Mouse (Mus musculus): Measurements from ENCODE around the gene Kpna2. TPM values are rescaled to one million over a fixed set of nuclear protein-coding genes. Genes with fewer than 3 reads are reported as not detected.
"Not testable (repeated sequence)": the region's sequence is repeated elsewhere in the genome, so short reads cannot be mapped to it uniquely, and the experiment has no call there.

Kpna2 gene
- polyA plus RNA-seq, 1 experiment from 2014 or later = 547 TPM

DNA sequence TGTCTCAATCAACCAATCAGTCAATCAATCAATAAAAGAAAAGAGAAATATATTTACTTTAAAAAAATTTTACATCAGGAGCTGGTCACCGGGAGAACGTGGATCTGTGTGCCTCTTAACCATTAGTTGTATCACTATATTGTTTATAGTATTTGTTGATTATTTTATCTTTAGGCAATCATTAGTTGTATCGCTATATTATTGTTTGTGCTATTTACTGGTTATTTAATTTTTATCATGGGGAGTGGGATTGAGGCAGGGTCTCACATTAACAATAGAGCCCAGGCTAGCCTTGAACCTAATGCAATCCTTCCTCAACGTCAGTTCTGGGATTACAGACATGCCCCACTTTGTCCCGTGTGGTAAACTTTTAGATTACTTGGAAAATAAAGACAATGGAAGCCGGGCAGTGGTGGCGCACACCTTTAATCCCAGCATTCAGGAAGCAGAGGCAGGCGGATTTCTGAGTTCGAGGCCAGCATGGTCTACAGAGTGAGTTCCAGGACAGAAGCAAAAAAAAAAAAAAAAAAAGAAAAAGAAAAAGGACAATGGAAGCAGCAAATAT, 690 bp upstream of the Kpna2 start:
- no peaks in the 10 kb centered on the region for H3K27me3 ChIP-seq
- 78% methylated on average over 9 of the region's 9 CpGs for WGBS
- H3K4me2 ChIP-seq = peak overlapping the region; percentile 58
- H3K36me3 ChIP-seq = peaks cover 20% of the 10 kb centered on the region
- peak overlapping the region; percentile 61 for H3K27ac ChIP-seq
- no peaks in the 10 kb centered on the region for H3K9me3 ChIP-seq
- ATAC-seq (ENCODE audit: borderline replicate concordance, extremely low read depth, low FRiP score, low TSS enrichment) = no peak
- peaks cover 21% of the 10 kb centered on the region for H3K4me1 ChIP-seq
- peak overlapping the region; percentile 39; the same call in 1 of the 2 replicates for H3K9ac ChIP-seq
- peak overlapping the region; percentile 99 for H3K4me3 ChIP-seq

DNA sequence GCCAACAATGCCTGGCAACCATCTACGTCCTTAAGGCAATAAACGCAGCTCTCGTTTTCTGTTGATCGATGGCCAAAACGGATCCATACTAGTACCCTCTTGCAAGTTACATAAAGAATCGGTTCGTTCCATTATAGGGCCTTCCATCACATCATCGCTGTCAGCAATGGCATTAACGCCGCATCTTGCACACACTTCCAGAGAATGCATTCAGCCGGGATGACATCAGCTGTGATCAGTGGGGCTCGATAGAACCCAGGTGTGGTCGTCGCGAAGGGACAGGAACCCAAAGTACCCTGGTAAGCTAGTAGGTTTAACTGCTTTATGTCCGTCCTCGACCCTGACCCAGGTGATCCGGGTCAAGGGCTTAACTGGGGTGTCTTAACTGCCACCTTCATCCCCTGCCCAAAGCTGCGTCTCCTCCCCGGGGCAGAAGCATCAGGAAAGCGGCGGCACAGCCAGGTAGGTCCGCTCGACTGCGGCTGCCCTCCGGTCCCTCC, 640 bp downstream of the Kpna2 start:
- peak overlapping the region; percentile 95 for H3K27ac ChIP-seq
- H3K27me3 ChIP-seq = no peaks in the 10 kb centered on the region
- peak overlapping the region; percentile 85 for H3K9ac ChIP-seq
- peaks cover 32% of the 10 kb centered on the region for H3K36me3 ChIP-seq
- peak overlapping the region; percentile 58 for H3K4me2 ChIP-seq
- no peaks in the 10 kb centered on the region for H3K9me3 ChIP-seq
- peak overlapping the region; percentile 99 for H3K4me3 ChIP-seq
- H3K4me1 ChIP-seq = peaks cover 33% of the 10 kb centered on the region
- WGBS = 0% methylated on average over 26 of the region's 26 CpGs
- ATAC-seq (ENCODE audit: borderline replicate concordance, extremely low read depth, low FRiP score, low TSS enrichment) = peak; percentile 11; the same call in 1 of the 2 replicates

DNA sequence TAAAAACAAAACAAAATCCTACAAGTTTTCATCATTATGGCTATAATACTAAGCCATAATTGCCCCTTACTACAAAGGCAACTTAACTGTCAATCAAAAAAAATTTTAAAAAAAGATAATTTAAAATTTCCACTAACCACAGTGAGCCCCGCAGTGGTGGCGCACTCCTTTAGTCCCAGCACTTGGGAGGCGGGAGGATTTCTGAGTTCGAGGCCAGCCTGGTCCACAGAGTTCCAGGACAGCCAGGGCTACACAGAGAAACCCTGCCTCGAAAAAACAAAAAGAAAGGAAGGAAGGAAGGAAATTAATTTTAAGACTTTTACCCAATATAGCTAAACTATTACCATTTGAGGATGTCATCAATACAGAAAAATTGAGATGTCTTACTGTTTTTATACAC, 1.4 kb downstream of the Kpna2 start:
- peaks cover 38% of the 10 kb centered on the region for H3K36me3 ChIP-seq
- H3K9me3 ChIP-seq = no peaks in the 10 kb centered on the region
- peak overlapping the region; percentile 58 for H3K4me2 ChIP-seq
- no peak overlapping the region for H3K27ac ChIP-seq
- WGBS = 9% methylated on average over 5 of the region's 5 CpGs
- peak overlapping the region; percentile 85 for H3K9ac ChIP-seq
- H3K4me3 ChIP-seq = peak overlapping the region; percentile 99
- ATAC-seq (ENCODE audit: borderline replicate concordance, extremely low read depth, low FRiP score, low TSS enrichment) = no peak
- H3K4me1 ChIP-seq = peaks cover 33% of the 10 kb centered on the region
- H3K27me3 ChIP-seq = no peaks in the 10 kb centered on the region

DNA sequence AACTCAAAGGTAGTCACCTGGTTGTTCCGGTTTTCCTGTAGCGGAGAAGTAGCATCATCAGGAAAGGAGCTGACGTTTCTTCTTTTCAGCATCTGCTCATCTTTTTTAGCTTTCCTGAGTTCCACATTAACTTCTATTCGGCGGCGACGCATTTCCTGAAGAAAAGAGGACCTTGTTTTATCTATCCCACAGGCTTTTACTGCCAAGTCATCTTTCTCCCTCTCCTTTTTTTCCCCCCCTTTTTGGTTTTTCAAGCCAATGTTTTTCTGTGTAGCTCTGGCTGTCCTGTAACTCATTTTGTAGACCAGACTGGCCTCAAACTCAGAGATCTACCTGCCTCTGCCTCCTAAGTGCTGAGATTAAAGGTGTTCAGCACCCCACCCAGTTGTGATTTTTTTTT, 2.8 kb downstream of the Kpna2 start:
- Histone ChIP-seq H3K4me1 (peaks cover 33% of the 10 kb centered on the region), H3K36me3 (peaks cover 44% of the 10 kb centered on the region), H3K4me3 (peak overlapping the region; percentile 99; the same call in 1 of the 2 replicates), H3K4me2 (peak overlapping the region; percentile 58)
- 88% methylated on average over 7 of the region's 7 CpGs for WGBS
- H3K27ac ChIP-seq; ATAC-seq (ENCODE audit: borderline replicate concordance, extremely low read depth, low FRiP score, low TSS enrichment); H3K9ac ChIP-seq; H3K9me3 ChIP-seq; H3K27me3 ChIP-seq: not testable (repeated sequence)

DNA sequence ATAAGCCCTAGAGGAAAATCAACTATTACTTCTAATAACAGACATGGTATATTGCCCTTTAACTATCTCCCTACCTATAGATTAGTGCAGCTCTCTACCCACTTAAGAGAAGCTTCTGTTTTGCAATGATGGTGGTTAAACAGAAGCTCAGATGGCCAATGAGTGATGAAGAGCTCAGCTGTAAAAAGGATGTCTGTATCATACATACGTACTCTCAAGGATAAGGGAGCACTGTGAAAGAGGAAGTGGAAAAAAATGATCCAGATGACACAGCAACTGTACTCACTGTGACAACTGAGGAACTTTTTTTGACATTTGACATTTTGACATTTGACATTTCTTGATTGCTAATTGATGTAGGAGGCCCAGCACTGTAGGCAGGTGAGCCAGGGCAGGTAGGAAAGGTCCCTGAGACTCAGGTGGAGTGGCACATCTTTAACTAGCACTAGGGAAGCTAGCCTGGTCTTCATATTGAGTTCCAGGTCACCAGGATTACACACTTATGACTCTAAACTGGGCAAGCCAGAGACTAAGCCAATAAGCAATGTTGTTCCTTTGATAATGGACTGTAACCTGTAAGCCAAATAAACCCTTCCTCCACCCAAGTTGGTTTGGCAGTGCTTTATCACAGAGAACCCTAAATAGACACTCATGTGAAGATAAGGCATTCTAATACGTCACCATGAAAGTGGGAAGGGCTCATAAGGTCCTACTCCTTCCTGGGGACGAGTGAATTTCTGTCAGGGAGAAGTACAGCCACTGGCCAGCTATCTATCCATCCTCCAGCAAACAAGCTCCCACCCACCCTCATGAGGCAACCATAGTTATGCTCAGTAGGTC, 4.9 kb downstream of the Kpna2 start:
- Histone ChIP-seq H3K9me3 (no peaks in the 10 kb centered on the region), H3K9ac (no peak overlapping the region), H3K4me2 (no peak overlapping the region), H3K27ac (no peak overlapping the region), H3K27me3 (no peaks in the 10 kb centered on the region), H3K4me1 (peaks cover 33% of the 10 kb centered on the region), H3K4me3 (no peak overlapping the region), H3K36me3 (peaks cover 61% of the 10 kb centered on the region)
- WGBS = 46% methylated on average over 3 of the region's 3 CpGs
- ATAC-seq (ENCODE audit: borderline replicate concordance, extremely low read depth, low FRiP score, low TSS enrichment) = no peak

DNA sequence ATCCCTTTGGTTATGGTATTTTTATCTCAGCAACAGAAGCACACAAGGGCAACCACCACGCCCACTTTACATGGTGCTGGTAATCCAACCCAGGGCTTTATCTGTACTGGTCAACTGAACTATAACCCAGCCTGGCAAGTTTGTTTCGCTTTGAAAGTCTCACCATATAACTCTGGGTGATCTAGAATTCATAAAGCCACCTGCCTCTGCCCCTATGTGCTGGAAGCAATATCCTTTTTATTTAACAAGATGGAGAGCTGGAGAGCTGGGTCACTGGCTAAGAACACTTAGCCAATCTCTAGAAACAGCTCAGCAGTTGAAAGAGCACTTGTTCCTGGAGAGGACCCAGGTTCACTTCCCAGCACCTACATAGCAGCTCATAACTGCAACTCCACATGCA, 12.0 kb downstream of the Kpna2 start:
- peaks cover 50% of the 10 kb centered on the region for H3K36me3 ChIP-seq
- WGBS = 87% methylated on average over 2 of the region's 2 CpGs
- no peak overlapping the region for H3K4me2 ChIP-seq
- H3K4me1 ChIP-seq = peaks cover 16% of the 10 kb centered on the region
- H3K27ac ChIP-seq = no peak overlapping the region; the same call in 1 of the 2 replicates
- no peaks in the 10 kb centered on the region for H3K9me3 ChIP-seq
- H3K4me3 ChIP-seq = no peak overlapping the region
- no peak overlapping the region for H3K9ac ChIP-seq
- ATAC-seq (ENCODE audit: borderline replicate concordance, extremely low read depth, low FRiP score, low TSS enrichment) = no peak
- no peaks in the 10 kb centered on the region for H3K27me3 ChIP-seq

DNA sequence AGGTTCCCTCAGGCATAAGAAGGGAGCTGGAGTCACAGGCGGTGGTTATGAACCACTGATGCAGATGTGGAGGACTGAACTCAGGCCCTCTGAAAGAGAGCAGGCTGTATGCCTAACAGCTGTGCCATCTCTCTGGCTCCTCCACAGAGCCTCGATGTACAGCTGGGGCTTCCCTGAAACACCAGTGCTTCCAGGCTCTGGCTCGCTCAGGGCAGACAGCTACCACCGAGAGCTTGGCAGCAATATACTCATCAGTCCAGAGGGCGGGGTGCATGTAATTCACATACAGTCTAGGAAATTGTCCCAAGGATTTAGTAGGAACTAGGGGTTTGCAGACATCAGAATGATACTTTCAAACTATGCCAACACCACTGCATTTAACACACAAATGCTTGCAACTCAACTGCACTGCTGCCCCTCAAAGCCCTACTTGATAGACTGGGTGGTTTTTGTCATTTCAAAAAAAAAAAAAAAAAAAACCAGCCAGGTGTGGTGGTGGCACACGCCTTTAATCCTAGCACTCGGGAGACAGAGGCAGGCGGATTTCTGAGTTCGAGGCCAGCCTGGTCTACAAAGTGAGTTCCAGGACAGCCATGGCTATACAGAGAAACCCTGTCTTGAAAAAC, 13.2 kb downstream of the Kpna2 start:
- peak overlapping the region; percentile 61 for H3K27ac ChIP-seq
- peaks cover 20% of the 10 kb centered on the region for H3K4me1 ChIP-seq
- H3K36me3 ChIP-seq = peaks cover 44% of the 10 kb centered on the region
- WGBS = 68% methylated on average over 9 of the region's 9 CpGs
- not testable (repeated sequence) for H3K27me3 ChIP-seq, H3K9me3 ChIP-seq, H3K4me2 ChIP-seq, H3K4me3 ChIP-seq, H3K9ac ChIP-seq
- ATAC-seq (ENCODE audit: borderline replicate concordance, extremely low read depth, low FRiP score, low TSS enrichment) = peak; percentile 86

DNA sequence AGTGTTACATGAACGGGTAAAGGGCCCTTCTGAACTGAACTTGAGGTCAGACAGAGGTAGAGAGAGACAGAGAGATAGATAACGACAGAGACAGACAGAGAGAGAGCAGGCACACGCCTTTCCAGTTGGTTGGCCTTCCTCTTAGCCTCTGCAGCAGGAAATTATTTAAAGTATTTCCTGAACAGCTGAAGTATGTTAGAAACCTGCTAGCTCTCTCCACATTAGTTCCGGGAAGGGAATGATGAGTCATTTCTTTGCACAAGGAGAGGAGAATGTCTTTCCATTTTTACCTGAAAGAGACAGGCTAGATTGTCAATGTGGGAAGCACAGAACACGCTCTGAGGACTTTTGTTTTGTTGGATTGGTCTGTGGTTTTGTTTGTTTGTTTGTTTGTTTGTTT, 17.0 kb downstream of the Kpna2 start:
- H3K27me3 ChIP-seq = no peaks in the 10 kb centered on the region
- no peak overlapping the region for H3K27ac ChIP-seq
- ATAC-seq (ENCODE audit: borderline replicate concordance, extremely low read depth, low FRiP score, low TSS enrichment) = no peak
- no peak overlapping the region for H3K4me3 ChIP-seq
- no peak overlapping the region for H3K4me2 ChIP-seq
- H3K36me3 ChIP-seq = peaks cover 13% of the 10 kb centered on the region
- 19% methylated on average over 5 of the region's 5 CpGs for WGBS
- peaks cover 20% of the 10 kb centered on the region for H3K4me1 ChIP-seq
- no peaks in the 10 kb centered on the region for H3K9me3 ChIP-seq
- H3K9ac ChIP-seq = no peak overlapping the region

DNA sequence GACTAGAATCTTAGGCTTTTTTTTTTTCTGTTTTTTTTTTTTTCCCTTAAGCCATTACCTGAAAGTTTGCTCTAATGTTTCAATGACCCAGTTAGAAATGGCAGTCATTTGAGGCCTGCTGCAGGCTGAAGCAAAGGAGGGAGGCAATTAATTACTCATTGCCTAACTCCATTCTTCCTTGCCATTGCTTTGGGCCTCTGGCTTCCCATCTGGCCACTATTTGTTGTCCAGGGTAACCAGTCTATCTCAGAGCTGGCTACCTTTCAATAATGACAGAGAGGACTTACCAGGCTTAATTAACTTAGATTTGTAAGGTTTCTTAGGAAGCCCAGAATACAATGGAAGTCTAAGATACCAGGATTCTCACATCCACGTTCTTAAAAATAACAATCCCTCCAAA, 17.6 kb downstream of the Kpna2 start:
- no peaks in the 10 kb centered on the region for H3K27me3 ChIP-seq
- WGBS = 45% methylated on average over 1 of the region's 1 CpGs

DNA sequence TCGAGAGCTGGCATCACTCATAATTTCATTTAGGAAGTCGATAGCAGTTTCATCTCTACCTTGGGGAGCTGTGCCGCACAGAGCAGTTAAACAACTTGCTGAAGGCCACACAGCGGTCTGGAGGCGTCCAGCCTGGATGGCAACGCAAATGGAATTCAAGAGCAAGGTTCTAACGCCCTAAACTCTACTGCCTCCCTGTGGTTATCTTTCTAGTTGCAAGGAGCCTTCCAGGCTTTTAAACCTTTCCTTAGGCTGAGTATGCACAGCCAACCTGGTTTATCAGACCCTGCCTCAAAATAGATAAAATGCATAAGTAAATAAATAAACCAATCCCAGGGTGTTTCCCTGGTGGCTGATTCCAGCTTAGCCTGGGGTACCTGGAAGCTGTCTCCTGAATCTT, 18.9 kb downstream of the Kpna2 start:
- Histone ChIP-seq H3K4me1 (peaks cover 30% of the 10 kb centered on the region), H3K27me3 (no peaks in the 10 kb centered on the region), H3K4me2 (no peak overlapping the region), H3K9me3 (no peaks in the 10 kb centered on the region), H3K4me3 (no peak overlapping the region), H3K36me3 (peaks cover 4% of the 10 kb centered on the region; the same call in 1 of the 2 replicates), H3K27ac (no peak overlapping the region), H3K9ac (no peak overlapping the region)
- 21% methylated on average over 7 of the region's 7 CpGs for WGBS
- ATAC-seq (ENCODE audit: borderline replicate concordance, extremely low read depth, low FRiP score, low TSS enrichment) = no peak

More for the DNA sequence above, 17.6 kb downstream of the Kpna2 start:
- H3K9me3 ChIP-seq = no peaks in the 10 kb centered on the region
- no peak overlapping the region for H3K4me3 ChIP-seq
- H3K4me1 ChIP-seq = peaks cover 22% of the 10 kb centered on the region
- H3K36me3 ChIP-seq = peaks cover 7% of the 10 kb centered on the region; the same call in 1 of the 2 replicates
- no peak for ATAC-seq (ENCODE audit: borderline replicate concordance, extremely low read depth, low FRiP score, low TSS enrichment)
- H3K9ac ChIP-seq = no peak overlapping the region
- H3K4me2 ChIP-seq = no peak overlapping the region
- no peak overlapping the region for H3K27ac ChIP-seq

DNA sequence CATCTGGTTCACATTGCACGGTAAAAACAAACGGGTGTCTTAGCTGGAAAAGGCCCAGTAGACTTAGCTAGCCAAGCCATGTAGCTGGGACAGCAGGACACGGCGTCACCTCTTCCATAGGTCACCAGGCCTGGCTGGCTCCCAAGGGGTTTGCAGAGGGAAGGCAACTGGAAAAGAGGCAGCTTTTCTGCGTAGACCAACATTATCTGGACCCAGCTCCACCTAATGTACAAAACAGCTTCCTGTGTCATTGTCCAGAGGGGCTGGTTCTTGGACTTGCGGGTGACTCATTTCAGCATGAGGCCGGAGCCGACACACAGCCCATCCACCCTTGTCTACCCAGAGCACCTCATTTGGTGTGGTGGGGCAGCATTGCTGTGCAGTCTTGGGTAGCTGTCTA, 23.1 kb downstream of the Kpna2 start:
- Histone ChIP-seq H3K4me3 (no peak overlapping the region), H3K4me2 (no peak overlapping the region)

More for the DNA sequence above, 23.1 kb downstream of the Kpna2 start:
- no peaks in the 10 kb centered on the region for H3K36me3 ChIP-seq
- peak overlapping the region; percentile 88 for H3K27ac ChIP-seq
- peak; percentile 86 for ATAC-seq (ENCODE audit: borderline replicate concordance, extremely low read depth, low FRiP score, low TSS enrichment)
- no peaks in the 10 kb centered on the region for H3K27me3 ChIP-seq
- no peaks in the 10 kb centered on the region for H3K9me3 ChIP-seq
- H3K9ac ChIP-seq = no peak overlapping the region
- 44% methylated on average over 8 of the region's 8 CpGs for WGBS
- peaks cover 22% of the 10 kb centered on the region for H3K4me1 ChIP-seq
